Mouse (Mus musculus): ENCODE measurements around the gene Abhd16b.

Abhd16b gene

GRCm38 (mm10) chr2:181541761-181542380 is 48.9 kb downstream of the Abhd16b start:
- no peak for DNase-seq

Data from liver (tissue).